Mouse (Mus musculus): ENCODE data around the gene Bves. TPM values are rescaled to one million over a fixed set of nuclear protein-coding genes. Genes with fewer than 3 reads are reported as not detected.
A peak's percentile ranks its signal among the peaks of the same experiment; 100 is the strongest.

Gene Bves
- polyA plus RNA-seq, 1 experiment from 2014 or later: 0.44 TPM

GRCm38 (mm10) chr10:45303315-45304036 lies 32.1 kb upstream of the Bves start:
- Histone ChIP-seq H3K9ac (ENCODE audit: low read length) (no peak overlapping the region), H3K4me2 (ENCODE audit: low read length) (no peak overlapping the region), H3K4me1 (ENCODE audit: control insufficient read depth, insufficient read depth, low read length) (no peaks in the 10 kb centered on the region), H3K27ac (ENCODE audit: low read depth, low read length) (no peak overlapping the region), H3K27me3 (replicated peaks; ENCODE audit: control insufficient read depth, insufficient read depth, low read length) (no peaks in the 10 kb centered on the region), H3K4me3 (ENCODE audit: low read depth, low read length) (no peak overlapping the region), H3K36me3 (ENCODE audit: control insufficient read depth, insufficient read depth, low read length) (no peaks in the 10 kb centered on the region), H3K9me3 (replicated peaks; ENCODE audit: control insufficient read depth, low read length) (no peaks in the 10 kb centered on the region)
- 80% methylated on average over 14 of the region's 14 CpGs for WGBS
- no peak for ATAC-seq
- no peak for DNase-seq (ENCODE audit: low spot score)

- WGBS: 60% methylated on average over 5 of the region's 5 CpGs
- H3K4me2 ChIP-seq (ENCODE audit: low read length): no peak overlapping the region
- H3K4me3 ChIP-seq (ENCODE audit: low read depth, low read length): no peak overlapping the region
- H3K27me3 ChIP-seq (replicated peaks; ENCODE audit: control insufficient read depth, insufficient read depth, low read length): no peaks in the 10 kb centered on the region
- no peaks in the 10 kb centered on the region for H3K4me1 ChIP-seq (ENCODE audit: control insufficient read depth, insufficient read depth, low read length)
- no peaks in the 10 kb centered on the region for H3K36me3 ChIP-seq (ENCODE audit: control insufficient read depth, insufficient read depth, low read length)
- H3K27ac ChIP-seq (ENCODE audit: low read depth, low read length): no peak overlapping the region
- H3K9me3 ChIP-seq (replicated peaks; ENCODE audit: control insufficient read depth, low read length): no peaks in the 10 kb centered on the region
- no peak overlapping the region for H3K9ac ChIP-seq (ENCODE audit: low read length)
- DNase-seq (ENCODE audit: low spot score): no peak
- no peak for ATAC-seq
These were observed 30.4 kb upstream of the Bves start for GRCm38 (mm10) chr10:45305173-45305572.

- no peak overlapping the region for H3K4me3 ChIP-seq (ENCODE audit: low read depth, low read length)
- H3K27ac ChIP-seq (ENCODE audit: low read depth, low read length): no peak overlapping the region
- DNase-seq (ENCODE audit: low spot score): no peak
- no peak overlapping the region for H3K9ac ChIP-seq (ENCODE audit: low read length)
- ATAC-seq: peak; percentile 42
- 83% methylated on average over 5 of the region's 5 CpGs for WGBS
- H3K4me2 ChIP-seq (ENCODE audit: low read length): no peak overlapping the region
- no peaks in the 10 kb centered on the region for H3K27me3 ChIP-seq (replicated peaks; ENCODE audit: control insufficient read depth, insufficient read depth, low read length)
- no peaks in the 10 kb centered on the region for H3K4me1 ChIP-seq (ENCODE audit: control insufficient read depth, insufficient read depth, low read length)
- H3K9me3 ChIP-seq (replicated peaks; ENCODE audit: control insufficient read depth, low read length): no peaks in the 10 kb centered on the region
- no peaks in the 10 kb centered on the region for H3K36me3 ChIP-seq (ENCODE audit: control insufficient read depth, insufficient read depth, low read length)
These were observed 24.4 kb upstream of the Bves start for GRCm38 (mm10) chr10:45311129-45311528.

- ATAC-seq: peak; percentile 70
These were observed 23.9 kb upstream of the Bves start for GRCm38 (mm10) chr10:45311624-45312023.

GRCm38 (mm10) chr10:45314865-45315264 lies 20.7 kb upstream of the Bves start:
- ATAC-seq: no peak
- Histone ChIP-seq H3K4me1 (ENCODE audit: control insufficient read depth, insufficient read depth, low read length) (no peaks in the 10 kb centered on the region), H3K36me3 (ENCODE audit: control insufficient read depth, insufficient read depth, low read length) (no peaks in the 10 kb centered on the region), H3K4me3 (ENCODE audit: low read depth, low read length) (no peak overlapping the region), H3K9ac (ENCODE audit: low read length) (no peak overlapping the region), H3K4me2 (ENCODE audit: low read length) (no peak overlapping the region), H3K27ac (ENCODE audit: low read depth, low read length) (no peak overlapping the region), H3K27me3 (replicated peaks; ENCODE audit: control insufficient read depth, insufficient read depth, low read length) (no peaks in the 10 kb centered on the region), H3K9me3 (replicated peaks; ENCODE audit: control insufficient read depth, low read length) (0 out of 2 replicates have a peak, but pooled peaks cover 3% of the 10 kb centered on the region)
- DNase-seq (ENCODE audit: low spot score): no peak
- WGBS: 94% methylated on average over 16 of the region's 16 CpGs

More at GRCm38 (mm10) chr10:45311624-45312023, 23.9 kb upstream of the Bves start:
- H3K9me3 ChIP-seq (replicated peaks; ENCODE audit: control insufficient read depth, low read length): no peaks in the 10 kb centered on the region
- no peaks in the 10 kb centered on the region for H3K4me1 ChIP-seq (ENCODE audit: control insufficient read depth, insufficient read depth, low read length)
- H3K4me2 ChIP-seq (ENCODE audit: low read length): no peak overlapping the region
- peak overlapping the region; percentile 27; the same call in 1 of the 2 replicates for H3K27ac ChIP-seq (ENCODE audit: low read depth, low read length)
- H3K36me3 ChIP-seq (ENCODE audit: control insufficient read depth, insufficient read depth, low read length): no peaks in the 10 kb centered on the region
- H3K9ac ChIP-seq (ENCODE audit: low read length): no peak overlapping the region
- no peaks in the 10 kb centered on the region for H3K27me3 ChIP-seq (replicated peaks; ENCODE audit: control insufficient read depth, insufficient read depth, low read length)
- WGBS: 67% methylated on average over 7 of the region's 7 CpGs
- H3K4me3 ChIP-seq (ENCODE audit: low read depth, low read length): no peak overlapping the region
- peak; percentile 33 for DNase-seq (ENCODE audit: low spot score)

- no peaks in the 10 kb centered on the region for H3K4me1 ChIP-seq (ENCODE audit: control insufficient read depth, insufficient read depth, low read length)
- H3K4me2 ChIP-seq (ENCODE audit: low read length): no peak overlapping the region
- H3K36me3 ChIP-seq (ENCODE audit: control insufficient read depth, insufficient read depth, low read length): no peaks in the 10 kb centered on the region
- no peak overlapping the region for H3K9ac ChIP-seq (ENCODE audit: low read length)
- H3K27ac ChIP-seq (ENCODE audit: low read depth, low read length): no peak overlapping the region
- ATAC-seq (no peak), DNase-seq (ENCODE audit: low spot score) (no peak)
- no peak overlapping the region for H3K4me3 ChIP-seq (ENCODE audit: low read depth, low read length)
- 83% methylated on average over 5 of the region's 5 CpGs for WGBS
- 0 out of 2 replicates have a peak, but pooled peaks cover 3% of the 10 kb centered on the region for H3K9me3 ChIP-seq (replicated peaks; ENCODE audit: control insufficient read depth, low read length)
- no peaks in the 10 kb centered on the region for H3K27me3 ChIP-seq (replicated peaks; ENCODE audit: control insufficient read depth, insufficient read depth, low read length)
These were observed 16.6 kb upstream of the Bves start for GRCm38 (mm10) chr10:45318922-45319321.

- Histone ChIP-seq H3K9me3 (replicated peaks; ENCODE audit: control insufficient read depth, low read length) (0 out of 2 replicates have a peak, but pooled peaks cover 3% of the 10 kb centered on the region), H3K4me3 (ENCODE audit: low read depth, low read length) (no peak overlapping the region), H3K36me3 (ENCODE audit: control insufficient read depth, insufficient read depth, low read length) (no peaks in the 10 kb centered on the region), H3K27me3 (replicated peaks; ENCODE audit: control insufficient read depth, insufficient read depth, low read length) (no peaks in the 10 kb centered on the region), H3K4me2 (ENCODE audit: low read length) (no peak overlapping the region), H3K4me1 (ENCODE audit: control insufficient read depth, insufficient read depth, low read length) (no peaks in the 10 kb centered on the region), H3K9ac (ENCODE audit: low read length) (no peak overlapping the region), H3K27ac (ENCODE audit: low read depth, low read length) (no peak overlapping the region)
- WGBS: 53% methylated on average over 3 of the region's 3 CpGs
- ATAC-seq: no peak
- DNase-seq (ENCODE audit: low spot score): no peak
These were observed 15.3 kb upstream of the Bves start for GRCm38 (mm10) chr10:45320296-45320695.

- no peaks in the 10 kb centered on the region for H3K4me1 ChIP-seq (ENCODE audit: control insufficient read depth, insufficient read depth, low read length)
- ATAC-seq (peak; percentile 44; the same call in 1 of the 2 replicates), DNase-seq (ENCODE audit: low spot score) (peak; percentile 51)
- no peak overlapping the region for H3K4me2 ChIP-seq (ENCODE audit: low read length)
- H3K4me3 ChIP-seq (ENCODE audit: low read depth, low read length): no peak overlapping the region
- H3K9ac ChIP-seq (ENCODE audit: low read length): no peak overlapping the region
- H3K27ac ChIP-seq (ENCODE audit: low read depth, low read length): no peak overlapping the region
- no peaks in the 10 kb centered on the region for H3K9me3 ChIP-seq (replicated peaks; ENCODE audit: control insufficient read depth, low read length)
- no peaks in the 10 kb centered on the region for H3K36me3 ChIP-seq (ENCODE audit: control insufficient read depth, insufficient read depth, low read length)
- H3K27me3 ChIP-seq (replicated peaks; ENCODE audit: control insufficient read depth, insufficient read depth, low read length): no peaks in the 10 kb centered on the region
- 9% methylated on average over 1 of the region's 1 CpGs for WGBS
These were observed 11.4 kb upstream of the Bves start for GRCm38 (mm10) chr10:45324159-45324558.

GRCm38 (mm10) chr10:45328196-45329000 lies 7.2 kb upstream of the Bves start:
- WGBS: 76% methylated on average over 7 of the region's 7 CpGs
- DNase-seq (ENCODE audit: low spot score) (no peak), ATAC-seq (no peak)
- H3K27me3 ChIP-seq (replicated peaks; ENCODE audit: control insufficient read depth, insufficient read depth, low read length): no peaks in the 10 kb centered on the region
- no peak overlapping the region for H3K4me2 ChIP-seq (ENCODE audit: low read length)
- no peaks in the 10 kb centered on the region for H3K36me3 ChIP-seq (ENCODE audit: control insufficient read depth, insufficient read depth, low read length)
- no peaks in the 10 kb centered on the region for H3K9me3 ChIP-seq (replicated peaks; ENCODE audit: control insufficient read depth, low read length)
- no peak overlapping the region for H3K27ac ChIP-seq (ENCODE audit: low read depth, low read length)
- H3K9ac ChIP-seq (ENCODE audit: low read length): no peak overlapping the region
- H3K4me3 ChIP-seq (ENCODE audit: low read depth, low read length): no peak overlapping the region
- H3K4me1 ChIP-seq (ENCODE audit: control insufficient read depth, insufficient read depth, low read length): no peaks in the 10 kb centered on the region

All from forebrain, embryonic 14.5 days (tissue).